Mouse (Mus musculus) brain, embryonic 14.5 days (tissue): Measurements from ENCODE around the gene Bcar3. TPM values are rescaled to one million over a fixed set of nuclear protein-coding genes. Genes with fewer than 3 reads are reported as not detected.

Experiments used
- DNase-seq: peaks from one replicate; pipeline ENCODE4 v3.0.0-alpha.2; 2011; ENCODE audit warnings: low read depth
- CTCF ChIP-seq: fragments of 200-500 bp; IDR thresholded peaks from 2 replicates; pipeline ENCODE4 v1.5.1; 2012; ENCODE audit warnings: inconsistent platforms, mild to moderate bottlenecking, moderate library complexity, borderline replicate concordance; ENCODE audit not compliant: insufficient read depth, insufficient read length; ENCODE audit errors: extremely low read depth
- POLR2A ChIP-seq: fragments of 200-500 bp; IDR thresholded peaks from 2 replicates; pipeline ENCODE4 v1.6.1; 2012; ENCODE audit warnings: mild to moderate bottlenecking, inconsistent platforms, borderline replicate concordance; ENCODE audit not compliant: poor library complexity, insufficient read depth, insufficient read length, severe bottlenecking; ENCODE audit errors: extremely low read depth
- polyA plus RNA-seq: library from polyadenylated mRNA; depleted of rRNA; stranded (reverse); fragments of >200 nt; gene quantifications from 2 replicates; pipeline ENCODE4 v1.2.3, GENCODE M21; 2012

Bcar3 gene
- polyA plus RNA-seq, 1 experiment = 7.7 TPM

GRCm38 (mm10) chr3:122352801-122353200 is 58.9 kb downstream of the Bcar3 start:
- no peak for DNase-seq
- TF ChIP-seq POLR2A (no peak), CTCF (no peak)

- TF ChIP-seq CTCF (no peak), POLR2A (no peak)
- DNase-seq = peak; percentile 50
These were observed 65.5 kb downstream of the Bcar3 start for GRCm38 (mm10) chr3:122359426-122359825.

GRCm38 (mm10) chr3:122359954-122360353 is 66.0 kb downstream of the Bcar3 start:
- no peak for DNase-seq
- TF ChIP-seq POLR2A (no peak), CTCF (no peak)

GRCm38 (mm10) chr3:122360721-122361138 is 66.8 kb downstream of the Bcar3 start:
- peak; percentile 33 for DNase-seq
- TF ChIP-seq CTCF = no peak
- TF ChIP-seq POLR2A = no peak

GRCm38 (mm10) chr3:122362719-122363118 is 68.8 kb downstream of the Bcar3 start:
- no peak for TF ChIP-seq CTCF
- no peak for TF ChIP-seq POLR2A

GRCm38 (mm10) chr3:122364565-122364964 is 70.6 kb downstream of the Bcar3 start:
- DNase-seq = peak; percentile 25
- no peak for TF ChIP-seq POLR2A
- TF ChIP-seq CTCF = no peak

More at GRCm38 (mm10) chr3:122362719-122363118, 68.8 kb downstream of the Bcar3 start:
- DNase-seq = no peak

- peak; percentile 68 for DNase-seq
These were observed 71.4 kb downstream of the Bcar3 start for GRCm38 (mm10) chr3:122365326-122365725.

GRCm38 (mm10) chr3:122371646-122372341 is 77.9 kb downstream of the Bcar3 start:
- TF ChIP-seq CTCF (no peak), POLR2A (no peak)
- DNase-seq = no peak

More at GRCm38 (mm10) chr3:122365326-122365725, 71.4 kb downstream of the Bcar3 start:
- TF ChIP-seq CTCF (no peak), POLR2A (no peak)

GRCm38 (mm10) chr3:122372617-122373016 is 78.7 kb downstream of the Bcar3 start:
- no peak for DNase-seq
- TF ChIP-seq POLR2A = no peak
- TF ChIP-seq CTCF = no peak

GRCm38 (mm10) chr3:122376011-122376410 is 82.1 kb downstream of the Bcar3 start:
- TF ChIP-seq CTCF = no peak
- TF ChIP-seq POLR2A = no peak
- DNase-seq = peak; percentile 22

- TF ChIP-seq POLR2A = no peak
- no peak for TF ChIP-seq CTCF
These were observed 82.5 kb downstream of the Bcar3 start for GRCm38 (mm10) chr3:122376412-122376831.

More at GRCm38 (mm10) chr3:122376412-122376831, 82.5 kb downstream of the Bcar3 start:
- DNase-seq = peak; percentile 50
